Mouse (Mus musculus): ENCODE data around the gene Fgf16.

Fgf16 gene

GRCm38 (mm10) chrX:105764162-105765004 is at the start of gene Fgf16:
Fgf16 (plus strand) TSS chrX:105764279.
- DNase-seq: peak; percentile 4 to 24

GRCm38 (mm10) chrX:105714740-105715139 is 49.3 kb upstream of the Fgf16 start:
- no peak for DNase-seq

- no peak for DNase-seq
Observed at GRCm38 (mm10) chrX:105715789-105716321, 48.2 kb upstream of the Fgf16 start.

- no peak for DNase-seq
Observed at GRCm38 (mm10) chrX:105718388-105718787, 45.7 kb upstream of the Fgf16 start.

- no peak for DNase-seq
Observed at GRCm38 (mm10) chrX:105718943-105719342, 45.1 kb upstream of the Fgf16 start.

GRCm38 (mm10) chrX:105724174-105724573 is 39.9 kb upstream of the Fgf16 start:
- no peak for DNase-seq

- peak; percentile 6 to 33 for DNase-seq
Observed at GRCm38 (mm10) chrX:105762847-105763527, 1.1 kb upstream of the Fgf16 start.

- DNase-seq: peak; percentile 24 to 33
Observed at GRCm38 (mm10) chrX:105763612-105764011, 467 bp upstream of the Fgf16 start.

GRCm38 (mm10) chrX:105765005-105765706 is 1.1 kb downstream of the Fgf16 start:
- peak; percentile 9 to 18 for DNase-seq

GRCm38 (mm10) chrX:105766013-105766412 is 1.9 kb downstream of the Fgf16 start:
- no peak for DNase-seq

- DNase-seq: peak in 1 of 2 experiments; percentile 5
Observed at GRCm38 (mm10) chrX:105767177-105767764, 3.2 kb downstream of the Fgf16 start.

GRCm38 (mm10) chrX:105767932-105768331 is 3.9 kb downstream of the Fgf16 start:
- DNase-seq: no peak

- no peak for DNase-seq
Observed at GRCm38 (mm10) chrX:105773281-105773680, 9.2 kb downstream of the Fgf16 start.

GRCm38 (mm10) chrX:105794806-105795403 is 30.8 kb downstream of the Fgf16 start:
- no peak for DNase-seq

- no peak for DNase-seq
Observed at GRCm38 (mm10) chrX:105824462-105824861, 60.4 kb downstream of the Fgf16 start.

Data from kidney, postnatal 4 days (tissue).